Mouse (Mus musculus): ENCODE results near the gene Cnn3.

Cnn3 gene

GRCm38 (mm10) chr3:121418251-121418601, 8.1 kb upstream of the Cnn3 start:
- DNase-seq (ENCODE audit: extremely low spot score), result no peak

GRCm38 (mm10) chr3:121418850-121419435, 7.4 kb upstream of the Cnn3 start:
- DNase-seq (ENCODE audit: extremely low spot score), result no peak

GRCm38 (mm10) chr3:121422405-121422804, 3.9 kb upstream of the Cnn3 start:
- DNase-seq (ENCODE audit: extremely low spot score), result no peak

GRCm38 (mm10) chr3:121426621-121427519, 573 bp downstream of the Cnn3 start:
- DNase-seq (ENCODE audit: extremely low spot score), result peak; percentile 88

- DNase-seq (ENCODE audit: extremely low spot score), result peak; percentile 89
These were observed 1.2 kb downstream of the Cnn3 start for GRCm38 (mm10) chr3:121427520-121427908.

DNA sequence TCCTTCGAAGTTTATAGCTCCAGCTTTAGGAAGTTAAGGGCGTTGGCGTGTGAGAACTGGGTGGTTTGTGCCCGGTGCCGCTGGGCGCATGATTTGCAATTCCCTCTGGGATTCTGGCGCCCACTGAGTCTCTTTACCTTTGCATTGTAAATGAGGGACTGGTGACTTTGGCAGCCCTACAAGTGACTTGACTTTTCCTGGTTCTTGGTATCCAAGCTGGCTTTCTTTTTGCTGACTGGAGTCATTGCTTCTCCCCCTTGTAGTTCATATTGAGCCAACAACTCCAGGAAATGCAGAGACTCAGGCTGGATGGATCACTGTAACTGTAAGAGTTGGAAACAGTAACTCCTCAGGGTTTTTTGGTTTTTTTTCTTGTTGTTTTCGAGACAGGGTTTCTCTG, 1.9 kb downstream of the Cnn3 start:
- DNase-seq (ENCODE audit: extremely low spot score), result no peak

GRCm38 (mm10) chr3:121428696-121429259, 2.5 kb downstream of the Cnn3 start:
- no peak for DNase-seq (ENCODE audit: extremely low spot score)

GRCm38 (mm10) chr3:121429469-121429868, 3.2 kb downstream of the Cnn3 start:
- no peak for DNase-seq (ENCODE audit: extremely low spot score)

- DNase-seq (ENCODE audit: extremely low spot score), result no peak
These were observed 4.1 kb downstream of the Cnn3 start for GRCm38 (mm10) chr3:121430289-121430936.

DNA sequence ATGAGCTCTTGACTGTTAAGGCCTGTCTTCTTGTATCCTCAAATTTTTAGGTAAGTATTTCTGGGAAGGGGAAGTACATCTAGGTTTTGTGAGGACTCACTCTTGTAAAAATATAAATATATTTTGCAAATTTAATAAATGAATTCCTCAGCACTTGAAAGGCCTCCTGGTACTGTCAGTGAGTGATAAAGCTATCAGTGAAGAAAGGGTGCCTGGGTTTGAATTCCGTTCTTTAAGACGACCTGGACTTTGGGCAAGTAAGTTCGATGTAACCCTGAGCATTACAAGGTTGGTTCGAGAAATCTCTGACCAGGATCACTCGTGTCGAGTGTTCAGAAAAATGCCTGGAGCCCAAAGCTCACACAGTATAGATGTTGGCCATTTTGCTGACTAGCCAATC, 7.1 kb downstream of the Cnn3 start:
- no peak for DNase-seq (ENCODE audit: extremely low spot score)

DNA sequence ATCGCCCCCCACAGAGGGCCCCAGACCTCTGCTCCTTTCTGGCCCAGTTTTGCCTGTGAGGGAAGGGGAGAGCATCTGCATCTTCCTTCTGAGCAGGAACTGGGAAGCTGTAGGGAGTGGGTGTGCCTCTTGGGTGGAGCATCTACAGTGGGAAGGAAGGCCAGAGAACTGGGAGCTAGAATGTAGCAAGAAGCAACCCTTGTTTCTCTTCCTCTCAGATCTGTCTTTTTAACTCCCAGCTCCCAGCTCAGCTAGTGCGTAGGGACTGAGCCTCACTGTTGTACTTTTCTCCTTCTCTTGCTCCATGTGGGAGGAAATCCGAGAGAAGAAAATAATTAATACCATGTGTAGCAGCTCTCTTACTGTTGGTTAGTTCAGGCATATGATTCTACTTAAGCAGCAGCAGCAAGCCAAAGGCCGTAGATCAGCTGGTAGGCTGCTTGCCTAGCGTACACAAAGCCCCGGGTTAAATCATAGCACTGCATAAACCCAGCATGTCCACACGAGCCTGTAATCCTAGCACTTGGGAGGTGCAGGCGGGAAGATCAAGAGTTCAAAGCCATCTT, 7.8 kb downstream of the Cnn3 start:
- no peak for DNase-seq (ENCODE audit: extremely low spot score)

DNA sequence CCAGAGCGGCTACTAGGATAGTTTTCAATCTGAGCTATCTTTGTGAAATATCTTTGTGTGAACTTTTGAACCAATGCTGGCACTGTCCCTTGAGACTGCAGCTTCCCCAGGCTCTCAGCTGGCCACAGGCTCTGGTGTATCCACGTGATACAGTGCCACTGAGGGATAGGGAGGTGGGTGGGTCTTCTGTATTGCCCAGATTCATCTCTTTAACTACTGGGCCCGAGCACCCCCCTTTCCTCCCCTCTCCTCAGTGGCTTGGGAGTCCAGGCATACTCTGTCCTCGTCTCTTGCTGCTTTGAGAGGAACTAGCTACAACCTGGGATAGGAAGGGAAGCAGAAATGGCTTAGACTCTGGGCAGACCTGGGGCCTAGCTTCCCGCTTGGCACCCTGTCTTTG, 9.0 kb downstream of the Cnn3 start:
- DNase-seq (ENCODE audit: extremely low spot score), result no peak

- DNase-seq (ENCODE audit: extremely low spot score), result no peak
These were observed 10.8 kb downstream of the Cnn3 start for GRCm38 (mm10) chr3:121437070-121437469.

DNA sequence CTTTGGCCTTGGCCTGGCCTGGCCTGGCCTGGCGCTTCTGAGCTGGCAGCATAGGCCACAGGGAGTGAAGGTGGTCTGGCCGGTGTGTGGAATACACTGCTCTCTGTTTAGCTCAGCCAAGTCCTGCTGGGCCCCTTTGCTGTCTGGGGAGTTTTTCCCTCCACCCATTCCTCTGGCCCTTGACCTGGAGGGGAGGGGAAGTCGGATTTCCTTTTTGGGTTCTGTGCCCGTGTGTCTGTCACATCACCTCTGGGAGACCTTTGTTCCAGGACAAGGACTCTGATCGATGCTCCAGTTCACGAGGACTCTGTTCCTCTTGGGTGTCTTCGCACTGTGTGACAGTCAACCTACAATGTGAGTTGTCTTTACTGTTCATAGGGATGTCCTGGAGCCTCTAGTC, 11.7 kb downstream of the Cnn3 start:
- DNase-seq (ENCODE audit: extremely low spot score), result no peak

DNA sequence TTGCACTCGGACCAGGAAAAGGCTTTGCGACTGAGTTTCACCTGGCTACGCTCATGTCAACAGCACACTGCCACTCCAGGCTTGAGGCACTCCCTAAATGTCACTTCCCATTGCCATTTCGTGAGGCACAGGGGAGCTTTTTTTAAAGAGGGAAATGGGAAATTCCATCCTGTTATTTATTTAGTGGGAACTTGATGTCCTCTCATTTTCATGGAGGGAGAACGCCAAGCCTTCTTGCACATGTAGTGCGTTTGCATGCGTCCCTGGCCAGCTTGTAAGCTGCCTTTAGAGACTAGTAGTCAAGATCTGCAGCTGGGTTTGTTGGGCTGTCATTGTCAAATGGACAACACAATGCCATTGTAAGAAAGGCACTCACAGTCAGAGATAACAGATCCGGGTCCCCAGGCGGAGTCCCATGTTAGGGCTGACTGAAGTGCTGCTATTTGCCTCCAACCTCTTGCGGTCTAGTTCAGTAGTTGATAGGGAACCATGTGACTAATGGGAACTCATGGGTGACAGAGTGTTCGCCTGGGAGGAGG, 13.4 kb downstream of the Cnn3 start:
- DNase-seq (ENCODE audit: extremely low spot score), result no peak

- DNase-seq (ENCODE audit: extremely low spot score), result no peak
These were observed 15.2 kb downstream of the Cnn3 start for GRCm38 (mm10) chr3:121441504-121441903.

DNA sequence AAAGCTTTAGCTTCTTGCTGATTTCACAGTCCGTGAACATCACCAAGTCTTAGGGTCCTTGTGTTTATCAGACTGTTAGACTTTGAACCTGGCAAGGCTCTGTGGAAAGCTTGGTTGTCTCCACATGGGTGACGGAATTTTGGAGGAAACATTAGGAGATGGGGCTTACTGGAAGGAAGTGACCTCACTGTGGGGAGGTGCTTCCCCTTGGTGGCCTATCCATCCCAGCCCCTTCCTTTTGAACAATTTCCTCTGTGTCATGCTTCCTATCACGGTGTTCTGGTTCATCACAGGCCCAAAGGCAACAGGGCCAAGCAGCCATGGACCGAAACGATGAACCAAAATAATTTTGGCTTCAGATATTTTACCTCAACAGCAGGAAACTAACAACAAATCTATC, 16.0 kb downstream of the Cnn3 start:
- no peak for DNase-seq (ENCODE audit: extremely low spot score)

GRCm38 (mm10) chr3:121443861-121444271, 17.6 kb downstream of the Cnn3 start:
- DNase-seq (ENCODE audit: extremely low spot score), result no peak

GRCm38 (mm10) chr3:121444414-121444813, 18.1 kb downstream of the Cnn3 start:
- DNase-seq (ENCODE audit: extremely low spot score), result no peak

DNA sequence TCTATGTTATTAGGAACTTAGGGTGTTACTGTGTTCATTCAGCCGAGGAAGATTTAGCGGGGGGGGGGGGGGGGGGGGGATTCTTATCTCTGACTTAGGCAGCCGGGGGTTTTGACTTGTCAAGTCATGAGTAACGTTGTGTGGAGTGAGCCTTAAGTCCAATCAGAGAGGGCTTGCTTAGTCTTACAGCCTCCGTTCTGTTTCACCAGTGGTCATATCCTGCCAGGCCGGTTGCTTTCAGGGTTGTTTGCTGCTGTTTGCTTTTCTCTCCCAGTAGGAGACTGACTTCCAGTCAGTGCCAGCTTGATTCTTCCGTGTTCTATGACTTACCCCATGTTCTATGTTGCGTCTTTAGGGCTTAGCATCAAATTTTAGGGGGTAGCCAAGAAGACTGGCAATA, 20.2 kb downstream of the Cnn3 start:
- DNase-seq (ENCODE audit: extremely low spot score), result no peak

GRCm38 (mm10) chr3:121448029-121448468, 21.8 kb downstream of the Cnn3 start:
- no peak for DNase-seq (ENCODE audit: extremely low spot score)

GRCm38 (mm10) chr3:121448606-121449005, 22.3 kb downstream of the Cnn3 start:
- no peak for DNase-seq (ENCODE audit: extremely low spot score)
